Mouse (Mus musculus): ENCODE measurements around the gene Csnk1g2. TPM values are rescaled to one million over a fixed set of nuclear protein-coding genes. Genes with fewer than 3 reads are reported as not detected.

Gene Csnk1g2
- polyA plus RNA-seq, 1 experiment from 2014 or later: 126 TPM

GRCm38 (mm10) chr10:80659213-80659612, 36.6 kb downstream of the Csnk1g2 start:
- H3K27ac ChIP-seq (replicated peaks; ENCODE audit: low read depth, low read length): no peak overlapping the region
- H3K27me3 ChIP-seq (ENCODE audit: control insufficient read depth, insufficient read depth, low read length): no peaks in the 10 kb centered on the region
- no peaks in the 10 kb centered on the region for H3K36me3 ChIP-seq (ENCODE audit: control insufficient read depth, insufficient read depth, low read length)
- no peaks in the 10 kb centered on the region for H3K9me3 ChIP-seq (ENCODE audit: control insufficient read depth, low read length)
- H3K4me1 ChIP-seq (ENCODE audit: control insufficient read depth, insufficient read depth, low read length): peaks cover 21% of the 10 kb centered on the region
- DNase-seq (ENCODE audit: low spot score) (peak; percentile 85), ATAC-seq (ENCODE audit: insufficient number of reproducible peaks, low FRiP score, low TSS enrichment, low read depth) (no peak)
- WGBS: 21% methylated on average over 10 of the region's 10 CpGs
- no peak overlapping the region for H3K4me2 ChIP-seq (ENCODE audit: low read depth, severe bottlenecking)
- no peak overlapping the region for H3K4me3 ChIP-seq (ENCODE audit: low read depth, low read length)
- H3K9ac ChIP-seq (ENCODE audit: low read length): no peak overlapping the region

- no peaks in the 10 kb centered on the region; the same call in 1 of the 2 replicates for H3K36me3 ChIP-seq (ENCODE audit: control insufficient read depth, insufficient read depth, low read length)
- H3K4me2 ChIP-seq (ENCODE audit: low read depth, severe bottlenecking): no peak overlapping the region
- no peaks in the 10 kb centered on the region for H3K9me3 ChIP-seq (ENCODE audit: control insufficient read depth, low read length)
- no peak overlapping the region for H3K9ac ChIP-seq (ENCODE audit: low read length)
- H3K27ac ChIP-seq (replicated peaks; ENCODE audit: low read depth, low read length): no peak overlapping the region
- DNase-seq (ENCODE audit: low spot score): peak; percentile 61
- WGBS: 46% methylated on average over 5 of the region's 5 CpGs
- no peak for ATAC-seq (ENCODE audit: insufficient number of reproducible peaks, low FRiP score, low TSS enrichment, low read depth)
- H3K27me3 ChIP-seq (ENCODE audit: control insufficient read depth, insufficient read depth, low read length): no peaks in the 10 kb centered on the region
- no peak overlapping the region for H3K4me3 ChIP-seq (ENCODE audit: low read depth, low read length)
- H3K4me1 ChIP-seq (ENCODE audit: control insufficient read depth, insufficient read depth, low read length): peaks cover 25% of the 10 kb centered on the region
Observed at GRCm38 (mm10) chr10:80661149-80661548, 38.5 kb downstream of the Csnk1g2 start.

- H3K27me3 ChIP-seq (ENCODE audit: control insufficient read depth, insufficient read depth, low read length): no peaks in the 10 kb centered on the region
- ATAC-seq (ENCODE audit: insufficient number of reproducible peaks, low FRiP score, low TSS enrichment, low read depth): no peak
Observed at GRCm38 (mm10) chr10:80663485-80664196, 41.0 kb downstream of the Csnk1g2 start.

GRCm38 (mm10) chr10:80664197-80665015, 41.8 kb downstream of the Csnk1g2 start:
- H3K27ac ChIP-seq (replicated peaks; ENCODE audit: low read depth, low read length): peak overlapping the region; percentile 65; the same call in 1 of the 2 replicates
- H3K9ac ChIP-seq (ENCODE audit: low read length): no peak overlapping the region
- H3K4me3 ChIP-seq (ENCODE audit: low read depth, low read length): no peak overlapping the region
- ATAC-seq (ENCODE audit: insufficient number of reproducible peaks, low FRiP score, low TSS enrichment, low read depth): no peak
- no peaks in the 10 kb centered on the region for H3K9me3 ChIP-seq (ENCODE audit: control insufficient read depth, low read length)
- peaks cover 30% of the 10 kb centered on the region for H3K36me3 ChIP-seq (ENCODE audit: control insufficient read depth, insufficient read depth, low read length)
- DNase-seq (ENCODE audit: low spot score): peak; percentile 45
- peaks cover 27% of the 10 kb centered on the region for H3K4me1 ChIP-seq (ENCODE audit: control insufficient read depth, insufficient read depth, low read length)
- H3K4me2 ChIP-seq (ENCODE audit: low read depth, severe bottlenecking): no peak overlapping the region
- H3K27me3 ChIP-seq (ENCODE audit: control insufficient read depth, insufficient read depth, low read length): no peaks in the 10 kb centered on the region
- 36% methylated on average over 16 of the region's 16 CpGs for WGBS

More at GRCm38 (mm10) chr10:80663485-80664196, 41.0 kb downstream of the Csnk1g2 start:
- Histone ChIP-seq H3K4me2 (ENCODE audit: low read depth, severe bottlenecking) (no peak overlapping the region), H3K9me3 (ENCODE audit: control insufficient read depth, low read length) (no peaks in the 10 kb centered on the region), H3K4me3 (ENCODE audit: low read depth, low read length) (no peak overlapping the region), H3K27ac (replicated peaks; ENCODE audit: low read depth, low read length) (no peak overlapping the region), H3K4me1 (ENCODE audit: control insufficient read depth, insufficient read depth, low read length) (peaks cover 27% of the 10 kb centered on the region), H3K36me3 (ENCODE audit: control insufficient read depth, insufficient read depth, low read length) (peaks cover 22% of the 10 kb centered on the region), H3K9ac (ENCODE audit: low read length) (no peak overlapping the region)
- DNase-seq (ENCODE audit: low spot score): peak; percentile 43
- 21% methylated on average over 5 of the region's 5 CpGs for WGBS

GRCm38 (mm10) chr10:80665016-80665380, 42.4 kb downstream of the Csnk1g2 start:
- Histone ChIP-seq H3K4me3 (ENCODE audit: low read depth, low read length) (no peak overlapping the region), H3K4me2 (ENCODE audit: low read depth, severe bottlenecking) (no peak overlapping the region), H3K27me3 (ENCODE audit: control insufficient read depth, insufficient read depth, low read length) (no peaks in the 10 kb centered on the region), H3K9ac (ENCODE audit: low read length) (no peak overlapping the region), H3K9me3 (ENCODE audit: control insufficient read depth, low read length) (no peaks in the 10 kb centered on the region), H3K4me1 (ENCODE audit: control insufficient read depth, insufficient read depth, low read length) (peaks cover 27% of the 10 kb centered on the region), H3K36me3 (ENCODE audit: control insufficient read depth, insufficient read depth, low read length) (peaks cover 36% of the 10 kb centered on the region), H3K27ac (replicated peaks; ENCODE audit: low read depth, low read length) (no peak overlapping the region)
- WGBS: 17% methylated on average over 10 of the region's 10 CpGs
- ATAC-seq (ENCODE audit: insufficient number of reproducible peaks, low FRiP score, low TSS enrichment, low read depth) (no peak), DNase-seq (ENCODE audit: low spot score) (no peak)

GRCm38 (mm10) chr10:80665459-80665858, 42.8 kb downstream of the Csnk1g2 start:
- 72% methylated on average over 4 of the region's 4 CpGs for WGBS
- no peak overlapping the region for H3K27ac ChIP-seq (replicated peaks; ENCODE audit: low read depth, low read length)

GRCm38 (mm10) chr10:80665981-80666733, 43.5 kb downstream of the Csnk1g2 start:
- no peaks in the 10 kb centered on the region for H3K9me3 ChIP-seq (ENCODE audit: control insufficient read depth, low read length)
- no peak for ATAC-seq (ENCODE audit: insufficient number of reproducible peaks, low FRiP score, low TSS enrichment, low read depth)

More at GRCm38 (mm10) chr10:80665459-80665858, 42.8 kb downstream of the Csnk1g2 start:
- no peak for ATAC-seq (ENCODE audit: insufficient number of reproducible peaks, low FRiP score, low TSS enrichment, low read depth)
- H3K9me3 ChIP-seq (ENCODE audit: control insufficient read depth, low read length): no peaks in the 10 kb centered on the region
- H3K4me1 ChIP-seq (ENCODE audit: control insufficient read depth, insufficient read depth, low read length): peaks cover 27% of the 10 kb centered on the region
- no peak overlapping the region for H3K9ac ChIP-seq (ENCODE audit: low read length)
- no peak overlapping the region for H3K4me2 ChIP-seq (ENCODE audit: low read depth, severe bottlenecking)
- no peak overlapping the region for H3K4me3 ChIP-seq (ENCODE audit: low read depth, low read length)
- no peaks in the 10 kb centered on the region for H3K27me3 ChIP-seq (ENCODE audit: control insufficient read depth, insufficient read depth, low read length)
- H3K36me3 ChIP-seq (ENCODE audit: control insufficient read depth, insufficient read depth, low read length): peaks cover 37% of the 10 kb centered on the region
- DNase-seq (ENCODE audit: low spot score): no peak

GRCm38 (mm10) chr10:80666837-80667412, 44.3 kb downstream of the Csnk1g2 start:
- ATAC-seq (ENCODE audit: insufficient number of reproducible peaks, low FRiP score, low TSS enrichment, low read depth) (no peak), DNase-seq (ENCODE audit: low spot score) (no peak)
- WGBS: 83% methylated on average over 19 of the region's 19 CpGs
- H3K9ac ChIP-seq (ENCODE audit: low read length): no peak overlapping the region
- H3K27ac ChIP-seq (replicated peaks; ENCODE audit: low read depth, low read length): no peak overlapping the region
- no peaks in the 10 kb centered on the region for H3K9me3 ChIP-seq (ENCODE audit: control insufficient read depth, low read length)
- H3K4me3 ChIP-seq (ENCODE audit: low read depth, low read length): no peak overlapping the region
- peaks cover 47% of the 10 kb centered on the region for H3K36me3 ChIP-seq (ENCODE audit: control insufficient read depth, insufficient read depth, low read length)
- H3K4me2 ChIP-seq (ENCODE audit: low read depth, severe bottlenecking): no peak overlapping the region
- peaks cover 27% of the 10 kb centered on the region for H3K4me1 ChIP-seq (ENCODE audit: control insufficient read depth, insufficient read depth, low read length)
- H3K27me3 ChIP-seq (ENCODE audit: control insufficient read depth, insufficient read depth, low read length): no peaks in the 10 kb centered on the region

More at GRCm38 (mm10) chr10:80665981-80666733, 43.5 kb downstream of the Csnk1g2 start:
- Histone ChIP-seq H3K9ac (ENCODE audit: low read length) (no peak overlapping the region), H3K4me1 (ENCODE audit: control insufficient read depth, insufficient read depth, low read length) (peaks cover 27% of the 10 kb centered on the region), H3K4me3 (ENCODE audit: low read depth, low read length) (no peak overlapping the region), H3K4me2 (ENCODE audit: low read depth, severe bottlenecking) (no peak overlapping the region), H3K36me3 (ENCODE audit: control insufficient read depth, insufficient read depth, low read length) (peaks cover 42% of the 10 kb centered on the region), H3K27ac (replicated peaks; ENCODE audit: low read depth, low read length) (no peak overlapping the region), H3K27me3 (ENCODE audit: control insufficient read depth, insufficient read depth, low read length) (no peaks in the 10 kb centered on the region)
- 80% methylated on average over 10 of the region's 10 CpGs for WGBS
- DNase-seq (ENCODE audit: low spot score): no peak
